Mouse (Mus musculus) urinary bladder, adult 18-20 months (tissue): ENCODE measurements around the gene Tmem158.

Source experiments
- DNase-seq, 2 experiments: peaks; one replicate each; pipeline ENCODE4 v3.0.0; 2022; ENCODE audit warnings: low spot score in 2 of 2, mixed read lengths in 2 of 2

The Tmem158 gene

GRCm38 (mm10) chr9:123245146-123245545, 15.4 kb downstream of the Tmem158 start:
- no peak for DNase-seq

DNA sequence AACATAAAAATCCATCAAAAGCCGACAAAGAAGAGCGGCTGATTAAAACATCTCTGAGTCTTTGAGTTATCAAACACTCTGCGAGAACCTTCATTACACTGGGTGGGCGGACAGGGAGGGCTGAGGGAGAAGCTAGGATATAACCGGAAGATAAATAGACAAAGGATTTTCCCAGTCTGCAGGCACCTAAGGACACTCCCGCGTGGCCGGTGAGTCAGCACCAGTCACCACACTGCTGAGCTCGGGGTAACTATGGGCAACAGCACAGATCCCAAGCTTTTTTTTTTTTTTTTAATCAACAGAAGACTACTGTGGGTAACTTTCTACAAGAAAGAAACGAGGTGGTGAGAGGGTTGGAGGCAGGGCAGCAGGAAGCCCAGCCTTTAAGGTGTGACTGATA, 16.6 kb downstream of the Tmem158 start:
- no peak for DNase-seq

GRCm38 (mm10) chr9:123241191-123241590, 19.4 kb downstream of the Tmem158 start:
- no peak for DNase-seq

DNA sequence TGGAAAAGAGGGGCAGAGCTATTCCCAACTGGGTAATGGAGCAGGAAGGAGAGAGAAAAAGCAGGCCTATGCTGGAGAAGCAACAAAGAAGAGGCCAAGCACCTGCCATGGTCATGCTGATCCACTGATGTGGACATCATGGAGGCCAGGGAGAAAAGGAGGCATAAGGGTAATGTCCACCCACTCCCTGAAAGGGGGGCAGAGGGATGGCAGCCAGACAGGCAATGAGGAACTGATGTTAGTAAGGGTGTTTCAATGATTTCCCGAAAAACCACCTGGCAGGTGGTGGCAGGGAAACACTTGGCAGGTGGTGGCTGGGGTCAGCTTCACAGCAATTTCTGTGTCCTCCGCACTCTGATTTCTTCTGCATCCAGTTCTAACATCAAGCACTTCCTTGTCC, 19.8 kb downstream of the Tmem158 start:
- no peak for DNase-seq

DNA sequence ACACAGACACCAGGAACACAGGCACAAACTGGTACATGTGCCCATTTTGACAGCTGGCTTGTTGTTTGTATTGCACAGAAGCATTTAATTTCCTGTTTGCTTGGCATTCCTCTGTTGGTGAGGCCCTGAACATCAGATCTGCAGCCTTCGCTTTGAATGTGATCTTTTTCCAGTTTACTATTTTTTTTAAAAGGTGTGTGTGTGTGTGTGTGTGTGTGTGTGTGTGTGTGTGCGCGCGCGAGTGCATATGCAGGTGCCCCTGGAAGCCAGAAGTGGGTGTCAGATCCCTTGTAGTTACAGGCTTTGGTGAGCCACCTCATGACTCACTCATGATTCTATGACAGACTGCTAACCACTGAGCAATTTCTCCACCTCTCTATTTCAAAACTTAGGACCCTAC, 20.3 kb downstream of the Tmem158 start:
- DNase-seq = no peak

GRCm38 (mm10) chr9:123239651-123240050, 20.9 kb downstream of the Tmem158 start:
- DNase-seq = no peak

GRCm38 (mm10) chr9:123238256-123239045, 22.1 kb downstream of the Tmem158 start:
- no peak for DNase-seq

GRCm38 (mm10) chr9:123237739-123238138, 22.8 kb downstream of the Tmem158 start:
- no peak for DNase-seq

- no peak for DNase-seq
Observed at GRCm38 (mm10) chr9:123235621-123236020, 24.9 kb downstream of the Tmem158 start.

DNA sequence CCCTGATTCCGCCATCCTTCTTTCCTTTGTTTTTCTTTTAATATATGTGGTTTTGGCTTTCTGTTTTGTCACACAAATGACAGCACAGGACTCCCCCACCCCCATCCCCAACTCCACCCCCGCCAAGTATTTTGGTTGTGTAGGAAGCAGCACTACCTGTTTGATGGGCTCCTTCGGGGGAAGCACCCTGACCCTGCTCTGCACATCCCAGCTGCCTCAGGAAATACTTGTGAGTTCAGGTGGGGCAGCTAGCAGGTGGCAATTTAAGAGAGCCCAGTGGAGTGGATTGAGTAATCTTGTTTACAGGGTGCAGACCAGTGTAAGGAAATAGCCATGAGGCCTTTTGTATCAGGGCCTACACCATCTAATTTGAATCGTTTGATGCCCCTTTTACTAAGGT, 30.7 kb downstream of the Tmem158 start:
- DNase-seq = no peak

DNA sequence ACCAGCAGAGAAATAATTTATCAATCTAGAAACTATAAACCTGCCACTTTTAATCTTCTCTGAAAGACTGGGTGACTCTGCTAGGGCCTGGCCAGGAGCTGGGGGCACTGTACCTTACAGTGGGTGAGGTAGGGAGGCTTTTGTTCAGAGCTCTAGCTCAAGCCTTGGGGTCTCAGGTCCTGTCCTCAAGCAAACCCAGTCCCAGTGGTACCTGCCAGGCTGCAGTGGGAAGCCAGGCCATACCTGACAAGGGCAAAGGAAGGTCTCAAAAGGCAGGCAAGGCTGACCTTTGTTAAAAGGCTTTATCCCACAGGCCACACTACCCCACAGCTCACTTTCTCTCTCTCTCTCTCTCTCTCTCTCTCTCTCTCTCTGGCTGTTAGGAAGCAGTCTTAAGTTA, 31.9 kb downstream of the Tmem158 start:
- no peak for DNase-seq

- no peak for DNase-seq
Observed at GRCm38 (mm10) chr9:123227106-123227750, 33.3 kb downstream of the Tmem158 start.

- DNase-seq = no peak
Observed at GRCm38 (mm10) chr9:123224863-123225431, 35.6 kb downstream of the Tmem158 start.

DNA sequence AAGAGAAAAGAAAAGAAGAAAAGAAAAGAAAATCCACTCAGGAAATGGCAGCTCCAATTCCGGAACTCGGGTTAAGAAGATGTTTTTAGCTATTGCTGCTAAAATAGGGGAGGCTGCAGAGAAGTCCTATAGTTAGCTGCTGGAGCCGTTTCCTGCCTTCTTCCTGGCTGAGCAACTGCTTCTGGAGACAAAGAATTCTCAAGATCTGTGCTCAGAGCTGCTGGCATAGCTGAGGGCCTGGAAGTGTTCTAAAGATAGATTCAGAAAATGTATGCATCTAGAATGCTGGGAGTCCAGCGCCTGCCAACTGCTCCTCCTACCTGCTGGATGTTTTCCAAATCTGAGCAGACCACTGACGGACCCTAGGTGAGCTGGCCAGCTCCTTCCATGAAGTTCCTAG, 40.7 kb downstream of the Tmem158 start:
- DNase-seq = no peak

DNA sequence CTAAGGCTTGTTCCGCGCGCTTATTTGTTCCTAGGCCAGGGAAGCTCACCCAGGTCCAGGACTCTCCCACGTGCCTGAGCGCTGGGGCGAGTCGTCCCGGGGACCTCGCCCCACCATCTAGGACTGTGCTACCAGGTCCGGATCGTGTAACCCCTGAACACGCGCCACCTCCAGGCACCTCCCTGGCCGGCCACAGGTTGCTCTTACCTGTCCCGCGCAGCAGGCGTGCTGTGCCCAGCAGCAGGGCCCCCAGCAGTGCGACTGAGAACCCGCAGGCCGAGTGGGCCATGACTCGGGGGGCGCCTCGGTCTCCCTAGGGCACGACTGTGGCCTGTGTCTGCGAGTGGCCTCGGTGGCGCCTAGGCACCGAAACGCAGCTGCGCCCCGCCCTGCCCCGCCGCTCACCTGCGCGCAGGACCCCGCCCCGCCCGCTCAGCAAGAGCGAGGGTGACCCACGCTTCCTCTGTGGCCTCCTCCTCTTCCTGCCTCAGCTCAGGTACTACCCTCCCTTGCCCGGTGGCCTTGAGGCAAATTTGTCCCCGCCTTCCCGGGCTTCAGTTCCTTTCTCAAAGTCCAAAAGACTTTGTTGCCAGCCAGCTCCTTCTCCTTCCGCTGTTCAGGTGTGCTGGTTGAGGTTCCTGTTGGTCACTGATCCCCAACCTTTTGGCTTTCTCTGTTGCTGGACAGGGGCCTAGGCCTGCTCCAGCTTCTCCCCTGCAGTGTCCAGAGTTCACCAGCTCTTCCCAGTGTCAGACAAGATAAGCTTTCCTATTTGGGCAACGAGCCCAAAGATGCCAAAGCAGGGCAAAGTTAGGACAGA, 44.7 kb downstream of the Tmem158 start, which contains the start of gene Cdcp1:
TSS of gene Cdcp1 (minus strand) at position 418 of the 820 bp plus-strand sequence.
- peak; percentile 34 to 56 for DNase-seq

- no peak for DNase-seq
Observed at GRCm38 (mm10) chr9:123213371-123213770, 47.2 kb downstream of the Tmem158 start.
